ENCODE assay signal across 8 mouse cellular contexts in genomic region chr11:118354636-118355191, GRCm38 (mm10). TPM values are rescaled to one million over a fixed set of nuclear protein-coding genes. Genes with fewer than 3 reads are reported as not detected.
DNase-seq lines count a peak whose midpoint lies in the region; ATAC-seq and TF ChIP-seq lines count a peak whose summit lies in the region.

No protein-coding gene starts in this region.

- peaks cover 48% of the 10 kb centered on the region for H3K4me1 ChIP-seq in kidney, embryonic 15.5 days
- H3K4me1 ChIP-seq in E14TG2a.4 (replicated peaks; ENCODE audit: low read depth, low read length) = peaks cover 16% of the 10 kb centered on the region

- WGBS in kidney, embryonic 15.5 days = 1% methylated on average over 44 of the region's 47 CpGs

- H3K27ac ChIP-seq in kidney, embryonic 15.5 days = peak overlapping the region; percentile 88

- H3K36me3 ChIP-seq in kidney, embryonic 15.5 days = 0 out of 2 replicates have a peak, but pooled peaks cover 7% of the 10 kb centered on the region
- H3K36me3 ChIP-seq in E14TG2a.4 (ENCODE audit: insufficient read depth, low read length) = no peaks in the 10 kb centered on the region

- H3K4me2 ChIP-seq in kidney, embryonic 15.5 days = peak overlapping the region; percentile 82

- H3K9me3 ChIP-seq in kidney, embryonic 15.5 days (replicated peaks) = no peaks in the 10 kb centered on the region
- no peaks in the 10 kb centered on the region for H3K9me3 ChIP-seq in E14TG2a.4 (ENCODE audit: low read length)

- DNase-seq in kidney, adult 8-10 months = no peak
- peak; percentile 60 to 61 for DNase-seq in cerebellum, postnatal 25 days
- DNase-seq in heart, adult 9 months (ENCODE audit: low spot score in 2 of 2) = peak; percentile 33 to 43
- DNase-seq in kidney, postnatal 14 days = peak; percentile 40
- peak; percentile 33 for DNase-seq in mesoderm, embryonic 11.5 days (ENCODE audit: low read depth, low spot score)
- no peak for DNase-seq in spleen, adult 12 weeks (ENCODE audit: low spot score)

- peak overlapping the region; percentile 72 for H3K4me3 ChIP-seq in kidney, embryonic 15.5 days (replicated peaks)
- H3K4me3 ChIP-seq in E14TG2a.4 (replicated peaks; ENCODE audit: low read length) = peak overlapping the region; percentile 80

- no peak for TF ChIP-seq CTCF in E14TG2a.4 (conservative IDR thresholded peaks at IDR 0.05; ENCODE audit: low read length)

- ATAC-seq in kidney, embryonic 15.5 days (replicated peaks; ENCODE audit: low FRiP score) = peak; percentile 41; the same call in 1 of the 2 replicates

- H3K27me3 ChIP-seq in kidney, embryonic 15.5 days = no peaks in the 10 kb centered on the region
- H3K27me3 ChIP-seq in E14TG2a.4 (ENCODE audit: insufficient read depth, low read length) = peaks cover 70% of the 10 kb centered on the region

- H3K9ac ChIP-seq in kidney, embryonic 15.5 days = peak overlapping the region; percentile 91

RNA-seq across cellular contexts. Expression of gene Timp2, which starts 0.8 kb away (rescaled TPM):
- 84.4 and 87.7 TPM in 2 replicates for polyA plus RNA-seq in kidney, embryonic 15.5 days (2015; fragmentation: Nextera tagmentation; extraction: Ambion mirVana)

RNA-seq across cellular contexts. Expression of gene Cep295nl, which starts 12.4 kb away (rescaled TPM):
- polyA plus RNA-seq in kidney, embryonic 15.5 days (2015; fragmentation: Nextera tagmentation; extraction: Ambion mirVana) = 0.44 and 0.80 TPM in 2 replicates

RNA-seq across cellular contexts. Expression of gene Lgals3bp, which starts 47.2 kb away (rescaled TPM):
- polyA plus RNA-seq in kidney, embryonic 15.5 days (2015; fragmentation: Nextera tagmentation; extraction: Ambion mirVana) = 13.6 and 18.2 TPM in 2 replicates

Comparison
In these comparisons a context has a peak if more than half of its experiments do, and no peak if none do; other contexts are left out.
1. DNase-seq: peak in cerebellum, postnatal 25 days (2 of 2), heart, adult 9 months (2 of 2), kidney, postnatal 14 days (single experiment) and mesoderm, embryonic 11.5 days (single experiment); none in kidney, adult 8-10 months (0 of 2) and spleen, adult 12 weeks (single experiment).